Mouse (Mus musculus) hindlimb bud, embryonic 11.5 days (tissue): ENCODE measurements at regions not wholly inside any gene's neighbourhood (a gene's known extent, or its start where the extent isn't known, plus 50 kb on each side); places are given as distances from the start of the nearest gene placed in this dataset.

ENCODE experiments used
- DNase-seq: peaks from one replicate; pipeline ENCODE4 v3.0.0-alpha.2; 2012; ENCODE audit warnings: low read depth, low spot score; ENCODE audit errors: extremely low spot score

GRCm38 (mm10) chr11:7944956-7945515 lies 719.3 kb downstream of the Tns3 start:
- DNase-seq, result no peak

GRCm38 (mm10) chr11:7944373-7944772 lies 720.0 kb downstream of the Tns3 start:
- DNase-seq, result no peak

GRCm38 (mm10) chr11:7933611-7934010 lies 719.9 kb upstream of the Igfbp3 start:
- DNase-seq, result no peak

- DNase-seq, result no peak
These were observed 718.9 kb upstream of the Igfbp3 start for GRCm38 (mm10) chr11:7932638-7933037.

GRCm38 (mm10) chr11:7931064-7931797 lies 717.5 kb upstream of the Igfbp3 start:
- no peak for DNase-seq

- no peak for DNase-seq
These were observed 714.0 kb upstream of the Igfbp3 start for GRCm38 (mm10) chr11:7927676-7928075.

GRCm38 (mm10) chr11:7912036-7912435 lies 698.3 kb upstream of the Igfbp3 start:
- no peak for DNase-seq

- no peak for DNase-seq
These were observed 686.5 kb upstream of the Igfbp3 start for GRCm38 (mm10) chr11:7900266-7900665.

GRCm38 (mm10) chr11:7898204-7898603 lies 684.5 kb upstream of the Igfbp3 start:
- DNase-seq, result no peak

GRCm38 (mm10) chr11:7880506-7880905 lies 666.8 kb upstream of the Igfbp3 start:
- DNase-seq, result no peak

- DNase-seq, result no peak
These were observed 650.4 kb upstream of the Igfbp3 start for GRCm38 (mm10) chr11:7864116-7864515.

- no peak for DNase-seq
These were observed 650.0 kb upstream of the Igfbp3 start for GRCm38 (mm10) chr11:7863711-7864110.

GRCm38 (mm10) chr11:7862547-7862946 lies 648.8 kb upstream of the Igfbp3 start:
- DNase-seq, result no peak

GRCm38 (mm10) chr11:7852612-7853011 lies 638.9 kb upstream of the Igfbp3 start:
- no peak for DNase-seq

GRCm38 (mm10) chr11:7838311-7839237 lies 624.9 kb upstream of the Igfbp3 start:
- no peak for DNase-seq

- DNase-seq, result no peak
These were observed 623.8 kb upstream of the Igfbp3 start for GRCm38 (mm10) chr11:7837486-7837885.

- DNase-seq, result no peak
These were observed 620.4 kb upstream of the Igfbp3 start for GRCm38 (mm10) chr11:7834151-7834550.

- no peak for DNase-seq
These were observed 618.7 kb upstream of the Igfbp3 start for GRCm38 (mm10) chr11:7832376-7832775.

GRCm38 (mm10) chr11:7829770-7830169 lies 616.0 kb upstream of the Igfbp3 start:
- no peak for DNase-seq

GRCm38 (mm10) chr11:7828001-7828400 lies 614.3 kb upstream of the Igfbp3 start:
- DNase-seq, result no peak

GRCm38 (mm10) chr11:7827402-7827801 lies 613.7 kb upstream of the Igfbp3 start:
- DNase-seq, result no peak

GRCm38 (mm10) chr11:7815750-7816149 lies 602.0 kb upstream of the Igfbp3 start:
- no peak for DNase-seq
